Mouse (Mus musculus): ENCODE measurements at regions not wholly inside any gene's neighbourhood (a gene's known extent, or its start where the extent isn't known, plus 50 kb on each side); places are given as distances from the start of the nearest gene placed in this dataset.

DNA sequence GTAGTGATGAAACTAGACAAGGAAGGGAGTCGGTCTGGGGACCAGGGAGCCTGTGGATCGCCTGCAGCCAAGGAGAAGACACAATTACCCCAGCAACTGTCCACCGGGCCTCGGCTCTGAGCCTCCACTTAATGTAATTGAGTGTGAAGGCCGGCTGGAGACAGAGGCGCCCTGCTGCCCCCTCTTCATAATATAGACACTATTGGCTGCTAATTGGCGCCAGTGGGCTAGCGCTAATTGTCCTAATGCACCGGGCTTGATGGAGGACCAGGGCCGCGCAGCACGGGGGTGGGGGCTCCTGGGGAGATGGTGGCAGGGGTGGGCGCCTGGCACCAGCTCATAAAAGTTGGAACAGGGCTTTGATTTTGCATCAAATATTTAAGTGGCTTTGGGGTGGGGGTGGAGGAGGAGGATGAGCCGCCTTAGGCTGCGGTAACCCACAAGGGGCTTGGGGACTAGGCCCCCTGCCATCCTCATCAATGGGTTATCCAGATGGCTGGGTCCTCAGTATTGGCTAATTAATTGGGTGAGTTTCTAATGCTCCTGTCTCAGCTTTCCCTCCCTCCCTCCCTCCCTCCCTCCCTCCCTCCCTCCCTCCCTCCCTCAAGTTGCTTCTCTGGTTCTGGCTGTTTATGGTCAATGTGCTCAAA, 455.3 kb downstream of the Med13l start:
- TF ChIP-seq POLR2A (IDR thresholded peaks at IDR 0.05; ENCODE audit: extremely low read depth, insufficient read depth, low read length) (no peak), CTCF (IDR thresholded peaks at IDR 0.05; ENCODE audit: extremely low read depth, insufficient read depth, low read length) (no peak)
